Mouse (Mus musculus) adipocyte (in vitro differentiated cells): ENCODE data around the gene Atg4a-ps.

ENCODE experiments used
- DNase-seq: peaks from one replicate; pipeline ENCODE4 v3.0.0-alpha.2; 2016; ENCODE audit warnings: low spot score

The Atg4a-ps gene

DNA sequence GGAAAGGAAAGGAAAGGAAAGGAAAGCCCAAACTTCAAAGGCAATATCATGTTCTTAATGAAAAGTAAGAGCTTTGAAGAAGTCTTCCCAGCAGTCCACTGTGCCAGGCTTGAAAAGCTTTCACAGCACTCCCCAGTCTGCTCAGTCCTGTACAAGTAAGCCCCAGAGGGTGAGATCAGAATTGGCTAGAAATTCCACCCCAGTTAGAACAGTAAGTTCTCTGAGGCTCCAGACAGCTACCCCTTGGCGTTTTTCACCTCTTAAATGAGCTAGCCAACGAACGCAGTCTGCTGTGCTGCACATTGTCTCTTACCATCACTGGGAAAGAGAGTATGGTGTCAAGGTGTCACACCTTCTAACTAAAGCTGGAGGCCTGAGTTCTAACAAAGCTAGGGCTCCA, 18.2 kb downstream of the Atg4a-ps start:
- DNase-seq: no peak

DNA sequence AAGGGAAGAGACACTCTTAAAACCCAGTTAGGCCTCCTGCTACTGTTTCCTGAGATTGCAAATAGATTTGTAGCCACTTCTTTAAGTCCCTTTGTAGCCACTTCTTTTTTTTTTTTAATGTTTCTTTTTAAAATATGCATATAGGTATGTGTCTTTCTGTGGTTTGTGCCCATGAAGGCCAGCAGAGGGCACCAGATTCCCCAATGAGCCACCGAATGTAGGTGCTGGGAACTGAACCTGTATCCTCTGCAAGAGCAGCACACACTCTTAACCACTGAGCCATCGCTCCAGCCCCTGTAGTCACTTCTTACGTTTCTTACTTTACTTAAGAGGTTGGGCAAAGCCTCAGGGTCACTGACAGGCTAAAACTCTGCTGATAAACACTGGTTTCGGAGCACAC, 19.4 kb downstream of the Atg4a-ps start:
- no peak for DNase-seq

DNA sequence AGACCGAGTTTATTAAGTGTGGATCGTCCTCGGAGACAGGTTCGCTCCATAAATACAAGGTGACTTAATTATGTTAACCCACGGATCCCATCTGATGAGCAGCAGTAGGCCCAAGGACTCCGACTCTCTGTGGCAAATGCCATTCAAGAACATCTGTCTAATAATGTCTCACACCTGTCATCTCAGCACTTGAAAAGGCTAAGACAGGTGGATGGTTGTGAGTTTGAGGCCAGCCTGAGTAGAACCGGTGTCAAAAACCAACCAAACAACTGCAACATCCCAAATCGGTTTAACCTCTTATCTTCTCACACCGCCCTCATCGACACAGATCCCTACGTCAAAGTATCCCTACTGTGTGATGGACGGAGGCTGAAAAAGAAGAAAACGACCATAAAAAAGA, 20.7 kb downstream of the Atg4a-ps start:
- DNase-seq: no peak

DNA sequence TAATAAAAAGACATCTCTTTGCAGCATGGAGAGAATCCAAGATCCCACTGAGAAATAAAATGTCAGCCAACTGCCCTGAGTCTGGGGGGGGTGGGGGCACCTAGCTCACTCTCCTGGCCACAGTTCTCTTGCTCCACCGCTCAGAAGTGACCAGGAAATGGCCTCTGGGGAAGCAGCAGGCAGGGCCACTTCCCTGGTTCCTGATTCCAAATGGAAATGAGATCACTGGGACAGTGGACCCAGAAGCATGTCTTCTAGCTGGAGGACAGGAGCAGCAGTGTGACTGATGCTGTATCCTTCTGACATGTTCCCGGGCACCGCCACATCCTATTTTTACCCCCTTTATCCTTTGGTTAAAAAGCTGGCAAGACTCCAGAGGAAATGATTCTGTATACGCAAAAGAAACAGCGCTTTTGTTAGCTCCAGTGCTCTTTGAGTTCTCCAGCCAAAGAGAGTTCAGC, 21.2 kb downstream of the Atg4a-ps start:
- no peak for DNase-seq

DNA sequence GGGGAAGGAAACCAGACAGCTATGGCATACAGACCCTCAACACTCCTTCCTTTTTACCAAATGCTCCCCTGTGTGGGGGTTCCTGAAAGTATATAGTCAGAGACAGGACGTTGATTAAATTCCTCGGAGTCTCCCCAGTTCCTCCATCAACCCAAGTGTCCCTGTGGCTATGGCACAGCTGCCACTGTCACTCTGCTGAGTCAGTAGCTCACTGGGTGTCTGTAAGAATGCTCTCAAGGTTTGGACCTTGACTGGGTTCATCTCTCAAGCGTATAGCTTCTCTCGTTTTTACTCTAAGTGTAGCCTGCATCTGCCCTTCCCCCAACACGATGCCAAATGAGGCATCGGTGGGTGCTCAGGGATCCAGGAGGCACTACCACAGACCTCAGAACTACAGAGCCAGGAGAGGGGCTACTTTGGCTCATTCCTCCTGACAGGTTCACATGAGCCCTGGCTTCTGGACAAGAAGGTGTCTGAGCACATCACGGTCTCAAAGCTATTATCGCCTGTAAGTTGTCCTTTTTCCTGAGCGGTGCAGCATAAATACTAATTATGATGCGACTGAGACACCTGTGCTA, 21.9 kb downstream of the Atg4a-ps start:
- no peak for DNase-seq

DNA sequence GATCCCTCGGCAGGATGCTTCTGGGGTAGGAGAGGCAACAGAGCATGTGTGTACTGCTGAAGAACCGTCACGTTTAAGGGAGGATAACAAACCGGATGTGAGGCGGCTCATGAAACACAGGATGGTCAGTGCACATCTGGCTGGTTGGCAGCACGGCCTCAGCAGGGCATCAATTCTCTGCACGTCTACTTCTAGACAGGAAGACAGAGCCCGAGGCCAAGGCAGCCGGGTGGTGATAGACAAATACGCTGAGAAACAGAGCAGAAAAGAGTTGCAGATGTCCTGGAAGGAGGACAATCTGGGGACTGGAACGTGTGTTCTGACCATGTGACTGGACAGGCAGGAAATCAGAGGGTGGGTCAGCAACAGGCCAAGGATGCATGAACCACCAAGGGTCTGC, 25.8 kb downstream of the Atg4a-ps start:
- DNase-seq: no peak

DNA sequence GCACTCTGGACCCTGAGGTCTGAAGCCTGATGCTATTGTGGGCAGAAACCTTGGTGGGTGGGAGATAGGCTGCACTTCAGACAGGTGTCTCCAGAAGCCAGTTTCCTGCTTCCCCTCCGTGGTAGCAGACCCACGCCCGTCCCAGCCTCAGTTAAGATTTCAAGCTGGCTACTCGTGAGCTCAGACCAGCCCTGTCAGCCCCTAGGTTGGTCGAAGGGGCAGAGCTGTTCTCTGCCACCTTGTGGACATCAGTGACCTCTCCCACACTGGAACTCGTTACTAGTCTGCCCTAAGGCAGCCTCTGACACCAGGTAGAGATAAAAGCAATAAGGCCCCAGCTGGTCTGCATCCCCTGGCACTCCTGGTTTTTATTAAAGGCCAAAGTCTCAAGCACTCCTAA, 28.9 kb downstream of the Atg4a-ps start:
- DNase-seq: no peak

DNA sequence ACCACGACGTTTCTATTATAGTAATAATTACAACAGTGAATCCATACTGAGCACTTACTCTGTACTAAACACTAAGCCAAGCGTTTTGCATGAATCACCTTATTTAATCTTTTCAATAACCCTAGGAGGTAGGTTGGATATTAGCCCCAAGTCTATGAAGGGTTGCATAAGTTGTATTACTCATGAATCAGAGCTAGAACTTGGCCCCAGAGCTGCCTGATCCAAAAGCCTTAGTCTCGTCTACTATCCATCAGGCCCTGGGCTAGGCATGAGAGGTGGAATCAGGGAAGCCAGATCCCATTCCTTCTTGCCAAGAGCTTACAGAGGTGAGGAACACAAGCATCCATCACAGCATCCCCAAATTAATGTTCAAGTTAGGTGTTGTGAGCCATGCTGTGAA, 30.2 kb downstream of the Atg4a-ps start:
- DNase-seq: no peak

DNA sequence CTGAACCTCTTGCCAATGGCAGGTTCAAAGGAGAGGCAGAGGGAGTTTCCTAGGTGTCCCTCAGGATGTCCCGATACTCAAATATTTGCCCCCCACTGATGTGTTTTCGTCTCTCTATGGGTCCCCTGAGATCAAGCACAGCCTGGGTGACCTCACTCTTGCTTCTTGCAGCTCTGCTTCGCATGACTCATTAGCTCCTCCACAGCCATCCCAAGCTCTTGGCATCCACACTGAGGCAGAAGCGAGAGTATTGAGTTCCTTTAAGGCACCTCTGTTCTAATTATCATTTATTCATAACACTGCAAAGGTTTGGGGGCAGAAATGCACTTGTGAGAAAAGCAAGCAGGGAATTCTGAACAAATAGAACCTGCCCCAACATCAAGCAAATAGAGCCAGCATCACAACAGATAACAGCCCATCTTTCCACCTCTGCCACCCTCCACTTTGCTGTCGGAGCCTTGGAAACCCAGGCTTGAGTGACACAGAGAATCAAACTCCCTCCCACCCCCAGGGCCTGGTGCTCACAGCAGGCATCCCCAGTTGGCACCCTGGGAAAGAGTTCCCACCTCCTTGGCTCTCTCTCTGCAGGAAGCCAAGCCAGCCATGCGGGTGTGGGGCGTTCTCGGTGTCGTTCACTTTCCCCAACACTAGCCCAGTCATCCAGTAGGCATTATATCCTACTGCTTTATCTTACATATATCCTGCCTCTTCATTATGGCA, 33.1 kb downstream of the Atg4a-ps start:
- DNase-seq: peak; percentile 38

DNA sequence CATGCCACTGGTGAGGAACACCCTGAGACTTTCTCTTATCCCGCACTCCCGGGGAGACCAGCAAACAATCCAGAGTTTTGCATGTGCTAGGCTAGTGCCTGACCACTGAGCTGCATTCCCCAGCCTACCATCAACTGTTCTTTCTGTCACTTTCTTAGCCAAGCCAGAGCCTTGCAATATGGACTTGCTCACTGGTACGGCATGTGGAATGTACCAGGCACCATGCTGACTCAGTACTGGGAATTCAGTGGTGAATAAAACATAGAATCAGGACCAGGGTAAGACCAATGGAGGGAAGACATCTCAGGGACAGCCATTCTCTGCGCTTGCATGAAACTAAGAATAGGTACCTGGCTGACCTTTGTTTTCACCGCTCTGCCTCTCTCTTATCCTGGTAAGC, 35.6 kb downstream of the Atg4a-ps start:
- DNase-seq: no peak

DNA sequence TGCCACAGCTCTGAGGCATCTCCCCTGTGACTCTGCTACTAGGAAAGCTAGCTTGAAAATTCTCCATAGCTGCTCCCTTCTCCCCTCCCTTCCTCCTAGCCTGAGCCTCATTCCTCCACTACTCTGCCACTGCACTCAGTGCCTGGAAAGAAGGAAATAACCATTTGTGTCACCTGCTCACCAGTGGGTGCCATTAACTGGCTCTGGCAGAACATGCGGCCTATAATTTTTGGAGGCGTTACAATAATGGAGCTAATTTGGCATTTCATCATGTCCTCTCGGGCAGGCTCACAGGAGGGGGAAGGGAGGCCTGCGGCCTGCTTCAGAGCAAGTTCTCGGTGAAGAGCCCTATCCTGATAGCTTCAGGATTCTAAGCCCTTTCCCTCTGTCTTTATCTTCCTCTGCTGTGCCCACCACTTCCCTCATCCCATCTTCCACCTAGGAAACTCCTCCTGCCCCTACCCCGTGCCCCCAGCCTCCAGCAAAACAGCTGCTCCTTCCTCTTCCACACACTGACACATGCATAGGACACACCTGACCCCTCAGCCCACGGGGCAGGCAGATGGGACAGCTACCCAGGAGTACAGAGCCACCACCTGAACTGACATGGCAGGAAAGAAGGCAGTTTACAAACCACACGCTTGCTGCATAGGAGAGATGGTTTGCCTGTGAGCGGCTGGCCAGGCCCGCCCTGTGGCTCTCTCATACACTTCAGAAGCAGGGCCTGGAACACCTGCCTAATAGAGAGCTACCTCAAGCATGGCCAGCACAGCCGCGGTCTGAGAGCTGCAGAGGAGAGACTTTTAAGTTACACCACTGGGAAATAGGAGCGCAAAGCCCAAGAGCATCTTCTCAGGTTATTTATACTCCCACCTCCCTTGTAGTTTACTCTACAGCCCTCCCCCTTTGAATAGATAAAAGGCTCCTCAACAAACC, 38.9 kb downstream of the Atg4a-ps start:
- DNase-seq: no peak

DNA sequence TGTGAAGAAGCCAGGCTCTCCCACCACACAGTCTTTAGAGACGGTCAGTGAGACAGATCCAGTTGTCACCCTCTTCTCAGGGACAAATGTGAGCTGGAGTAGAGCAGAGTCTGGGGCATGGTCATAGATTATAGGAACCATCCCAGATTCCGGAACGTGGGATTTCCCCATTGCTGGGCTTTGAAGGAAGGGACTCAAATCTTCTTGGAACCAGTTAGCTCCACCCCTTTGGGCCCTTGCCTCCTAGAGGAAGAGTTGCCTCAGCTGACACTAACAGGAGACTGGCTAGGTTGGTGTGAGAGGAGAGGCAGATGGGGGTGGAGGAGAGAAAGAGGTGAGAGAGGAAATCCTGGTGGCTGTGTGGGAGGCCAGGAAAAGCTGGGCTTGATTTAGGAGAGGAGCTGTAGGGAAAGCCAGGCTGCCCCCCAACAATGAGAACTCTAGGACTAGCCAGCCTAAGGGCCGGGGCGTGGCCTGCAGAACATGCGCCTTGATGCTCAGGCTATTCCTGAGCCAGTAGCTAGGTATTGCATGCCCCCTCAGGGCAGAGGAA, 39.7 kb downstream of the Atg4a-ps start:
- DNase-seq: peak; percentile 41

DNA sequence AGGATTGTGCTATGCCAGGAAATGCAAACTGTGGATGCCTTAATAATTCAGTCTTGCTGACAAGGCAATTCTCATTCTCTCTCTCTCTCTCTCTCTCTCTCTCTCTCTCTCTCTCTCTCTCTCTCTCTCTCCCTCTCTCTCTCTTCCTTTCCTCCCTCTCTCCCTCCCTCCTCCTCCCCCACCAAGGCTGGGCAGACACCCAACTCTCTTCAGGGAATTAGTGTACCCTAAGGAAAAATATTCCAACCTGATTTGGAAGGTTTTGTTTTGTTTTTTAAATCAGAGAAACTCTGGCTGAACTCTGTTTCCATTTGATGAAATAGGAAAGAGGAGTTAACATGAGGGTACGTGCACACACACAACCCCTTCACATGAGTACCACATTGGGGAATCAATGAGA, 44.3 kb downstream of the Atg4a-ps start:
- DNase-seq: peak; percentile 35

DNA sequence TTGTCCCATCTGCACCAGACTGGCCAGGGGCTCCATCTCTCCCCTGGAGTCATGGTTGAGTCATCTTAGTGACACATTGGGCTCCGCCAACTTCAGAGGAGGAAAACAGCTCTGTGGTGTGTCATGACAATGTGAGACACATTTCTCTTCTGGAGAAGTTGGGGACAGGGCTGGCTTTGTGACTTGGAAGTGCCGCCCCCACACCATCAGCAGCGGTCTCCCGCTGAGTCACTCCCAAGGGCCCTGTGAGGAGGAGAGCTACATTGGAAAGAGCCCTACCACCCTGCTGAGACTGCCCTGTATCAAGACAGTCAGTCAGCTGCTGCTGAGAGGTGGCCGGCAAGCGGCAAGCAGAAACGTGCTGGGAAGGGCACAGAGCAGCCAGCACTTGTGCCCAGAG, 44.9 kb downstream of the Atg4a-ps start:
- DNase-seq: no peak

DNA sequence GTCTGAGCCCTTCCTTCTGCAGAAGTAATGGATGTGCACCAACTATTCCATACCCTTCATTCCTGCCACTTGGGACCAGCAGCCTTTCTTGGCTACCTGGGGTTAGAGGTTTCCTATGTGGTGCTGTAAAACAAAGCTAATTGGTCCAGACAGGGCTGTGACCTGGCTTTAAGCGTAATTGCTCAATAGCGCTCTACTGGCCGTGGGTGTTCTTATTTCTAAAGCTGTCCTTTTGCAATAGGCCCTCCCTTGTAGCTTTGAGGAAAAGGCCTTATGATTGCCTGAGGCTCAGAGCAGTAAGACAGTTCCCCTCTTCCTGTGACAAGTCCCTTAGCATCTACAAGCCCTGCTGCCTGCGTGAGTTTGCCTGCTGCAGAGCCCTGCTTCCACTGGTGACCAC, 48.3 kb downstream of the Atg4a-ps start:
- no peak for DNase-seq

DNA sequence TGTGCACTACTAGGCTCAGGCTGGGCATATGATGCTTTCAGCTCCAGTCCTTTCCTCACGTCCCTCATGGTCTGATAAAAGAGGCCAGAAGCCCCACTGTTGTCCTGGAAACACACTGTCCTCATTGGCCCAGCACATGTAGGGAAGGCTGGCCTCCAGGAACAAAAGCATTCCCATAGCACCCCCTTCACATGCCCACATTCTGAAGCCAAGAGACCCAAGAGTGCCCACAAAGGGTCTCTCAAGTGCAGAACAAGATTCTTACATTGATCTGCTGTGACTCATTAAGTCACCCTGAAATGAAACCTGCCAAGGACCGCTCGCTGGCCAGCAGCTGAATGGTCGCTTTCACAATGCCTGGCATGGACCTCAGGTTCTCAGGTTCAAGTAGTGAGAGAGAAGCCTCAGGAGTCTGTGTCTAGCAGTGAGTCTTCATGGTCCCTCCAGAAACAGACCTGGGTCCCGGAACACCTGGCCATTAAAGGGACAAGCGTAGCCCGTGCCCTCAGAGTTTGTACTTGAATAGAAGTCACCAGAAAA, 50.5 kb downstream of the Atg4a-ps start:
- peak; percentile 28 for DNase-seq
